Mouse (Mus musculus) embryonic facial prominence, embryonic 14.5 days (tissue): ENCODE measurements around the gene P2ry2. TPM values are rescaled to one million over a fixed set of nuclear protein-coding genes. Genes with fewer than 3 reads are reported as not detected.

Experiments
- ATAC-seq: fragments of 200-750 bp; cut with Nextera tagmentation; 2 replicates; pipeline ENCODE4 v1.8.0; 2017; ENCODE audit warnings: low read depth, moderate number of reproducible peaks, moderate TSS enrichment
- DNase-seq: peaks from one replicate; pipeline ENCODE4 v3.0.0-alpha.2; 2015; ENCODE audit warnings: low spot score
- H3K27ac ChIP-seq: fragments of 300-500 bp; sonication (generic); replicated peaks from 2 replicates; pipeline ENCODE4 v1.5.1; 2014; ENCODE audit warnings: low read depth, mild to moderate bottlenecking, low read length, moderate library complexity
- H3K27me3 ChIP-seq: fragments of 300-500 bp; sonication (generic); replicated peaks from 2 replicates; pipeline ENCODE4 v1.6.1; 2014; ENCODE audit warnings: low read length; ENCODE audit not compliant: control insufficient read depth, insufficient read depth
- H3K36me3 ChIP-seq: fragments of 300-500 bp; sonication (generic); 2 replicates; pipeline ENCODE4 v1.6.1; 2014; ENCODE audit warnings: low read length, mixed read lengths; ENCODE audit not compliant: control insufficient read depth, insufficient read depth
- H3K4me1 ChIP-seq: fragments of 300-500 bp; sonication (generic); 2 replicates; pipeline ENCODE4 v1.6.1; 2014; ENCODE audit warnings: antibody characterized with exemption, low read length; ENCODE audit not compliant: control insufficient read depth, insufficient read depth
- H3K4me2 ChIP-seq: fragments of 300-500 bp; sonication (generic); 2 replicates; pipeline ENCODE4 v1.6.1; 2014; ENCODE audit warnings: low read depth, mild to moderate bottlenecking, low read length, moderate library complexity, mixed read lengths
- H3K4me3 ChIP-seq: fragments of 300-500 bp; sonication (generic); 2 replicates; pipeline ENCODE4 v1.5.1; 2014; ENCODE audit warnings: low read depth, mild to moderate bottlenecking, low read length
- H3K9ac ChIP-seq: fragments of 300-500 bp; sonication (generic); 2 replicates; pipeline ENCODE4 v1.6.1; 2014; ENCODE audit warnings: low read depth, mild to moderate bottlenecking, low read length, moderate library complexity, mixed read lengths
- H3K9me3 ChIP-seq: fragments of 300-500 bp; sonication (generic); 2 replicates; pipeline ENCODE4 v1.6.1; 2016; ENCODE audit warnings: low read length; ENCODE audit not compliant: control insufficient read depth
- WGBS: fragments of 180-500 bp; shearing (Covaris S2); extraction: QIAGEN DNeasy Blood & Tissue Kit; methylation state at CpG from one replicate; pipeline ENCODE4 v1.1.7; 2014; 5-methylcytosine and 5-hydroxymethylcytosine counted together
- polyA plus RNA-seq: library from polyadenylated mRNA; unstranded; fragments of >200 nt; fragmentation: Nextera tagmentation; extraction: Ambion mirVana; gene quantifications from 2 replicates; pipeline ENCODE4 v1.2.1, GENCODE M21; 2014

P2ry2 gene
- polyA plus RNA-seq, 1 experiment from 2014 or later: 2.3 TPM

- WGBS: 9% methylated on average over 9 of the region's 9 CpGs
- 0 out of 2 replicates have a peak overlapping the region, but pooled peaks have one; percentile 2 for H3K4me2 ChIP-seq
- peak; percentile 74 for ATAC-seq
Measured at GRCm38 (mm10) chr7:100988092-100988491, 24.6 kb downstream of the P2ry2 start.

DNA sequence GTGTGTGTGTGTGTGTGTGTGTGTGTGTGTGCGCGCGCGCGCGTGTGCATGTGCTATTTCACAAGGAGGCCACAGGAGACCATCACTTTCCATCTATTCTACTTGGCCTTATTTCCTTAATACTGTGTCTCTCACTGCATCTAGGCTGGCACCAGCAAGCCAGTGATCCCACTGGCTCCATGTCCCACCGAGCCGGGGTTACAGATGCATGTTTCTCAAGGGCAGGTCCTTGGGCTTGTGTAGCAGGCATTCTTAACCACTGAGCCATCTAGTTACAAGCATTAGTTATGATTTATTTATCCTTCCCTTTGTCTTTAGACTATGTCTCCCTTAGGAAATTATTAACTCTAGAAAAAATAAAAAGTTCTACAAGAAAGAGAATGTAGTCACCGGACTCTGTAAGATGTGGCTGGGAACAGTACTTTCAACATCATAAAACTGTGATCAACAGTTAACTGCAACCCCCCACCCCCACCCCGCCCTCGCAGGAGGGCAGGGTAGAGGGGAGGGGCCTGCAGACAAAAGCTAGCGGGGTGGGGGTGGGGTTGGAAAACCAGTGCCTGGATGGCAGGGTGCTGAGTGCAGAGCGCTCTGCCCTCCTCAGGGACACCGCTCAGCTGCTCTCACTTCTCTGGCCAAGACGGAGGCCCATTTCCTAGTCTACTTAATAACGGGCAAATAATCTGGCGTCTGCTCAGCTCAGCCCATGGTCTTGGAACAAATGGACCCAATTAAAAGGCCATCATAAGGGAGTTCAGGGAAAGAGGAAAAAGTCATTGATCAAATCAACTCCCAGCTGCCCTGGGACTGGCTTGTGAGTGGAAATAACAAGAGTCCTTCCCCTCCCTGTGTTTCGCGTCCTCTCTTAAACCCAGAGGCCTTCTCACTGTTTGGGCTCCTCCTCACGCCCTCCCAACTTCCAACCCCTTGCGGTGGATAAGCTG is 27.9 kb downstream of the P2ry2 start:
- H3K4me1 ChIP-seq: 0 out of 2 replicates have a peak, but pooled peaks cover 7% of the 10 kb centered on the region
- 0 out of 2 replicates have a peak overlapping the region, but pooled peaks have one; percentile 35 for H3K4me2 ChIP-seq
- H3K4me3 ChIP-seq: no peak overlapping the region
- no peaks in the 10 kb centered on the region for H3K9me3 ChIP-seq
- H3K27me3 ChIP-seq: no peaks in the 10 kb centered on the region
- ATAC-seq: peak; percentile 64
- DNase-seq: peak; percentile 34
- H3K36me3 ChIP-seq: no peaks in the 10 kb centered on the region
- 40% methylated on average over 21 of the region's 21 CpGs for WGBS
- H3K9ac ChIP-seq: no peak overlapping the region; the same call in 1 of the 2 replicates
- no peak overlapping the region for H3K27ac ChIP-seq

More at GRCm38 (mm10) chr7:100988092-100988491, 24.6 kb downstream of the P2ry2 start:
- Histone ChIP-seq H3K27me3 (no peaks in the 10 kb centered on the region), H3K9ac (no peak overlapping the region), H3K36me3 (no peaks in the 10 kb centered on the region), H3K27ac (no peak overlapping the region), H3K9me3 (no peaks in the 10 kb centered on the region), H3K4me1 (0 out of 2 replicates have a peak, but pooled peaks cover 7% of the 10 kb centered on the region), H3K4me3 (no peak overlapping the region)
- DNase-seq: peak; percentile 85

DNA sequence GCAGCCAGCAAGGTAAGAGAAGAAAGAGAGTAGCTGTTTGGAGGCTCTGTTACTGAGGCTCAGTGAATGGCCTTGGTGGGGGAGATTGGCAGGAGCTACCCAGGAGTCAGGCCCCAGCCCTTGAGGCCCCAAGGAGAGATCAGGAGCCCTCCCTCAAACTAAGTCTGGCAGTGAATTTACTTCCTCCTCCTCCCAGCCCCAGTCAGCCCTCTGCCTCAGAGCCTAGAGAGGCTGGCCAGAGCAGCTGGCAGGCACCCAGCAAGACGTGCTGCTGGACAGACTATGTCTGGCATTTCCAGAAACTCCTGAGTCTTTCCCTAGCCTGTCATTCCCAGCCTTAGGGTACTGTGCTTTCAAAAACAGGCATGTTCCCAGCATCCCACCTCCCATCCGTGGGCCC is 33.5 kb downstream of the P2ry2 start:
- ATAC-seq (peak; percentile 47; the same call in 1 of the 2 replicates), DNase-seq (peak; percentile 68)
- no peaks in the 10 kb centered on the region for H3K9me3 ChIP-seq
- H3K27me3 ChIP-seq: peaks cover 10% of the 10 kb centered on the region
- H3K4me1 ChIP-seq: peaks cover 16% of the 10 kb centered on the region
- no peak overlapping the region for H3K4me2 ChIP-seq
- H3K4me3 ChIP-seq: no peak overlapping the region
- no peaks in the 10 kb centered on the region for H3K36me3 ChIP-seq
- H3K27ac ChIP-seq: no peak overlapping the region
- WGBS: 28% methylated on average over 2 of the region's 2 CpGs
- H3K9ac ChIP-seq: no peak overlapping the region

- H3K27ac ChIP-seq: no peak overlapping the region
- DNase-seq: no peak
- no peaks in the 10 kb centered on the region for H3K36me3 ChIP-seq
- H3K27me3 ChIP-seq: peaks cover 19% of the 10 kb centered on the region
- no peak overlapping the region for H3K9ac ChIP-seq
- peaks cover 19% of the 10 kb centered on the region for H3K4me1 ChIP-seq
- no peak overlapping the region for H3K4me3 ChIP-seq
- H3K4me2 ChIP-seq: no peak overlapping the region
- H3K9me3 ChIP-seq: no peaks in the 10 kb centered on the region
- 79% methylated on average over 5 of the region's 5 CpGs for WGBS
- no peak for ATAC-seq
Measured at GRCm38 (mm10) chr7:100978171-100978570, 34.5 kb downstream of the P2ry2 start.

- DNase-seq (peak; percentile 9), ATAC-seq (peak; percentile 44; the same call in 1 of the 2 replicates)
- Histone ChIP-seq H3K27me3 (peaks cover 30% of the 10 kb centered on the region), H3K9ac (peak within 1 kb of the TSS; percentile 58), H3K36me3 (no peaks in the 10 kb centered on the region), H3K27ac (no peak within 1 kb of the TSS), H3K4me1 (peaks cover 16% of the 10 kb centered on the region), H3K4me3 (peak within 1 kb of the TSS; percentile 38), H3K9me3 (no peaks in the 10 kb centered on the region), H3K4me2 (peak within 1 kb of the TSS; percentile 61)
- WGBS: 2% methylated on average over 32 of the region's 36 CpGs
Measured at GRCm38 (mm10) chr7:100974135-100974903, 38.3 kb downstream of the P2ry2 start, which contains the start of gene P2ry6. Gene P2ry6, minus strand, starts transcription at chr7:100974649.

- H3K4me1 ChIP-seq: peaks cover 10% of the 10 kb centered on the region
- no peaks in the 10 kb centered on the region for H3K9me3 ChIP-seq
- no peaks in the 10 kb centered on the region for H3K36me3 ChIP-seq
- H3K4me3 ChIP-seq: no peak overlapping the region
- H3K27ac ChIP-seq: no peak overlapping the region
- WGBS: 46% methylated on average over 3 of the region's 3 CpGs
- no peak overlapping the region for H3K4me2 ChIP-seq
- H3K27me3 ChIP-seq: peaks cover 30% of the 10 kb centered on the region
- no peak for DNase-seq
- no peak for ATAC-seq
- no peak overlapping the region for H3K9ac ChIP-seq
Measured at GRCm38 (mm10) chr7:100972875-100973274, 39.8 kb downstream of the P2ry2 start.

DNA sequence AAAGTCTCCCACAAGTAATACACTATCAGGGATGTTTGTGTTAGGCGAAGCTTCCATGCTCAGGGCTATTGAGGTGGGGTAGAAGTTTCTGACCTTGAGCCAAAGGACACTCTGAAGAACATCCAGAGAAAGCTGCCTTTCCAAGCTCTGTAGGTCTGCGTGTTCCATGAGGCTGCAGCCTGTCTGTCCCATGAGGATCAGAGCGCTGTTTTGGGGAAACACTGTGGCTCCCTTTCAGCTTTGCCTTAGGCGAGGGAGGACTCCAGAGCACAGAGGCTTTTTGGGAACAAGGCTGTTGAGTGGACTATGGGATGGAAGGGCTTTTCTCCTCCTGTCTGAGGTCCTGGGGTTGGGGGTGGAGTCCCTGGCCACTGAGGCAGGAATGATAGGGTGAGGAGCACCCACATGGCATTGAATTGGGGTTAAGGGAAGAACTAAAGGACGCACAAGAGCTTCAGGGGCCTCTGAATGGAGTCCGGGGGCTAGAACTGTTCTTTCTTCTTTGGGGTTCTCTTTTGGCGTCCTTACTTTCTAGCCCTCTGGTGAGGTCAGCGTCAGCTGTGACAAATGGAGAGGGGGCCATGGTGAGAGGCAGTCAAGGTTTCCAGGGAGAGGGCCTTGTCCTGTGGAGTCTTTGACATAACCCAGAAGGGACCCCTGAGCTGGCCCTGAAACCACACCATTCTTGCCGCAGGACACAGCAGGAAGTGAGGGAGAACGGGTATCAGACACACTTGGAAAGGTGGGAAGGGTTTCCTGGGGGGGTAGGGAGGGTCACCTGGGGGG is 43.6 kb downstream of the P2ry2 start:
- peaks cover 19% of the 10 kb centered on the region for H3K27me3 ChIP-seq
- no peaks in the 10 kb centered on the region for H3K36me3 ChIP-seq
- no peaks in the 10 kb centered on the region for H3K9me3 ChIP-seq
- H3K4me1 ChIP-seq: peaks cover 1% of the 10 kb centered on the region
- H3K9ac ChIP-seq: no peak overlapping the region
- no peak for DNase-seq
- H3K4me2 ChIP-seq: no peak overlapping the region
- ATAC-seq: no peak
- WGBS: 71% methylated on average over 10 of the region's 10 CpGs
- H3K27ac ChIP-seq: no peak overlapping the region
- H3K4me3 ChIP-seq: no peak overlapping the region

DNA sequence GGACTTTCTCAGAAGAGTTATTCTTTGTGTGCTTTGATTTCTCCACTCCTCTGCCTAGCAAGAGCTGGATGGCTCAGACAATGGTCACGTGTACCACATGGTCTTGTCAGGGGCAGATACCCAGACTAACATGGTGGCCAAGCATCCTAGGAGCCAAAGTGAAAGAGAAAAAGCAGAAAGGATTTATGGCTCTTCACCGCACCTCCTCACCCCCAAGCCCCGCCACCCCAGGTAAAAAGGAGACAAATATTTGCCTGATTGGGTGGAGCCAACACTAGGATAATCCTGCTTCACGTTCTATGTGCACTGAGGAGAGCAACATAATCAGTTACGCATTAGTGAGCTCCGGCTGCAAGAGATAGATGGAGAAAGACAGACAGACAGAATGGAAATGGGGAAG is 44.3 kb downstream of the P2ry2 start:
- 79% methylated on average over 6 of the region's 6 CpGs for WGBS
- H3K4me2 ChIP-seq: no peak overlapping the region
- H3K9ac ChIP-seq: no peak overlapping the region
- no peak overlapping the region for H3K4me3 ChIP-seq
- peaks cover 13% of the 10 kb centered on the region for H3K27me3 ChIP-seq
- no peak overlapping the region for H3K27ac ChIP-seq
- H3K4me1 ChIP-seq: no peaks in the 10 kb centered on the region
- H3K36me3 ChIP-seq: no peaks in the 10 kb centered on the region
- ATAC-seq (no peak), DNase-seq (no peak)
- no peaks in the 10 kb centered on the region for H3K9me3 ChIP-seq
